Mouse (Mus musculus) thymus, adult 2 months (tissue): ENCODE data around the gene Olfr1062. TPM values are rescaled to one million over a fixed set of nuclear protein-coding genes. Genes with fewer than 3 reads are reported as not detected.
"Not testable (repeated sequence)": the region's sequence is repeated elsewhere in the genome, so short reads cannot be mapped to it uniquely, and the experiment has no call there.

Source experiments
- DNase-seq: peaks from one replicate; pipeline ENCODE4 v3.0.0; 2021
- H3K27ac ChIP-seq: fragments of 200-500 bp; 2 replicates; pipeline ENCODE4 v1.5.1; 2012; ENCODE audit warnings: low read length, control low read depth; ENCODE audit not compliant: control insufficient read depth, insufficient read depth
- H3K27me3 ChIP-seq: fragments of 200-500 bp; 2 replicates; pipeline ENCODE4 v1.6.1; 2012; ENCODE audit warnings: mild to moderate bottlenecking, low read length, moderate library complexity, mixed read lengths; ENCODE audit not compliant: control insufficient read depth, insufficient read depth
- H3K36me3 ChIP-seq: fragments of 200-500 bp; 2 replicates; pipeline ENCODE4 v1.6.1; 2012; ENCODE audit warnings: mild to moderate bottlenecking, low read length, moderate library complexity; ENCODE audit not compliant: control insufficient read depth, insufficient read depth
- H3K4me1 ChIP-seq: fragments of 200-500 bp; replicated peaks from 2 replicates; pipeline ENCODE4 v1.6.1; 2012; ENCODE audit warnings: low read length; ENCODE audit not compliant: control insufficient read depth, insufficient read depth
- H3K4me3 ChIP-seq: fragments of 200-500 bp; 2 replicates; pipeline ENCODE4 v1.5.1; 2012; ENCODE audit warnings: mild to moderate bottlenecking, low read length, control low read depth, moderate library complexity; ENCODE audit not compliant: control insufficient read depth, insufficient read depth
- CTCF ChIP-seq: fragments of 200-500 bp; IDR thresholded peaks from 2 replicates; pipeline ENCODE4 v1.5.1; 2012; ENCODE audit warnings: mild to moderate bottlenecking, control low read depth, low read length, moderate library complexity, borderline replicate concordance; ENCODE audit not compliant: control insufficient read depth, poor library complexity, insufficient read depth; ENCODE audit errors: extremely low read depth
- POLR2A ChIP-seq: fragments of 200-500 bp; IDR thresholded peaks from 2 replicates; pipeline ENCODE4 v1.6.1; 2012; ENCODE audit warnings: mild to moderate bottlenecking, low read length, control low read depth, moderate library complexity; ENCODE audit not compliant: control insufficient read depth, poor library complexity, insufficient read depth; ENCODE audit errors: extremely low read depth
- WGBS: fragments of 180-500 bp; shearing (Covaris S2); methylation state at CpG from one replicate; pipeline ENCODE4 v1.1.7; 2018; 5-methylcytosine and 5-hydroxymethylcytosine counted together
- polyA plus RNA-seq: library from polyadenylated mRNA; depleted of rRNA; stranded (reverse); fragments of >200 nt; gene quantifications from 2 replicates; pipeline ENCODE4 v1.2.3, GENCODE M21; 2012; rRNA removed

Olfr1062 gene
- polyA plus RNA-seq, 1 experiment: 0.15 TPM

- Histone ChIP-seq H3K4me1 (no peaks in the 10 kb centered on the region), H3K27ac (no peak within 1 kb of the TSS), H3K4me3 (no peak within 1 kb of the TSS), H3K36me3 (no peaks in the 10 kb centered on the region), H3K27me3 (no peaks in the 10 kb centered on the region)
- TF ChIP-seq CTCF (no peak), POLR2A (no peak)
- WGBS: 94% methylated on average over 1 of the region's 1 CpGs
- no peak for DNase-seq
Measured at GRCm38 (mm10) chr2:86413950-86414349, 12.6 kb downstream of the Olfr1062 start, which contains the start of gene Olfr1061. Gene Olfr1061, minus strand, starts transcription at chr2:86414050.

- WGBS: 92% methylated on average over 2 of the region's 2 CpGs
- Histone ChIP-seq H3K4me1 (no peaks in the 10 kb centered on the region), H3K4me3 (no peak overlapping the region), H3K36me3 (no peaks in the 10 kb centered on the region), H3K27me3 (no peaks in the 10 kb centered on the region), H3K27ac (no peak overlapping the region)
- no peak for DNase-seq
- TF ChIP-seq POLR2A (no peak), CTCF (no peak)
Measured at GRCm38 (mm10) chr2:86395114-86395513, 31.4 kb downstream of the Olfr1062 start.

GRCm38 (mm10) chr2:86388461-86388860, 38.1 kb downstream of the Olfr1062 start, which contains the start of gene Olfr1058:
Gene Olfr1058, minus strand, starts transcription at chr2:86388561.
- H3K4me1 ChIP-seq, H3K27ac ChIP-seq, DNase-seq, H3K4me3 ChIP-seq, H3K36me3 ChIP-seq, H3K27me3 ChIP-seq: not testable (repeated sequence)

- TF ChIP-seq POLR2A (no peak), CTCF (no peak)
- no peaks in the 10 kb centered on the region for H3K36me3 ChIP-seq
- H3K4me3 ChIP-seq: no peak within 1 kb of the TSS
- no peaks in the 10 kb centered on the region for H3K27me3 ChIP-seq
- no peak for DNase-seq
- H3K4me1 ChIP-seq: no peaks in the 10 kb centered on the region
- H3K27ac ChIP-seq: no peak within 1 kb of the TSS
Measured at GRCm38 (mm10) chr2:86378293-86378692, 48.3 kb downstream of the Olfr1062 start, which contains the start of gene Olfr1057. Gene Olfr1057, minus strand, starts transcription at chr2:86378393.

Other genes with a start within 250 kb of the Olfr1062 start
- not detected in 2 replicates for gene Olfr1044, start 248.9 kb downstream of the Olfr1062 start, polyA plus RNA-seq
- gene Olfr52, start 241.1 kb downstream of the Olfr1062 start, polyA plus RNA-seq: not detected in 2 replicates
- gene Olfr1045, start 223.7 kb downstream of the Olfr1062 start, polyA plus RNA-seq: not detected in 2 replicates
- gene Olfr1046, start 207.4 kb downstream of the Olfr1062 start, polyA plus RNA-seq: not detected in 2 replicates
- gene Olfr1047, start 195.3 kb downstream of the Olfr1062 start, polyA plus RNA-seq: not detected in 2 replicates
- gene Olfr1048, start 186.5 kb downstream of the Olfr1062 start, polyA plus RNA-seq: not detected in 2 replicates
- not detected in 2 replicates for gene Olfr1049, start 168.4 kb downstream of the Olfr1062 start, polyA plus RNA-seq
- gene Olfr1051, start 147.7 kb downstream of the Olfr1062 start, polyA plus RNA-seq: not detected in 2 replicates
- not detected in 2 replicates for gene Olfr1052, start 134.3 kb downstream of the Olfr1062 start, polyA plus RNA-seq
- not detected in 2 replicates for gene Olfr1053, start 111.5 kb downstream of the Olfr1062 start, polyA plus RNA-seq
- not detected in 2 replicates for gene Olfr1054, start 91.3 kb downstream of the Olfr1062 start, polyA plus RNA-seq
- gene Olfr1055, start 76.5 kb downstream of the Olfr1062 start, polyA plus RNA-seq: not detected in 2 replicates
- not detected in 2 replicates for gene Olfr1056, start 64.3 kb downstream of the Olfr1062 start, polyA plus RNA-seq
- not detected in 2 replicates for gene Olfr1057, start 48.4 kb downstream of the Olfr1062 start, polyA plus RNA-seq
- gene Olfr1058, start 38.2 kb downstream of the Olfr1062 start, polyA plus RNA-seq: not detected in 2 replicates
- not detected in 2 replicates for gene Olfr1061, start 12.7 kb downstream of the Olfr1062 start, polyA plus RNA-seq
- gene Olfr1065, start 23.8 kb upstream of the Olfr1062 start, polyA plus RNA-seq: 0.09 TPM in 1 of 2 replicates, not detected in the other
- gene Olfr1066, start 29.5 kb upstream of the Olfr1062 start, polyA plus RNA-seq: not detected in 2 replicates
- gene Olfr228, start 60.6 kb upstream of the Olfr1062 start, polyA plus RNA-seq: not detected in 2 replicates
- not detected in 2 replicates for gene Olfr1076, start 81.7 kb upstream of the Olfr1062 start, polyA plus RNA-seq
- not detected in 2 replicates for gene Olfr1079, start 115.7 kb upstream of the Olfr1062 start, polyA plus RNA-seq
- not detected in 2 replicates for gene Olfr1080, start 131.5 kb upstream of the Olfr1062 start, polyA plus RNA-seq
- gene Olfr1082, start 172.2 kb upstream of the Olfr1062 start, polyA plus RNA-seq: not detected in 2 replicates
- not detected in 2 replicates for gene Olfr1084, start 213.0 kb upstream of the Olfr1062 start, polyA plus RNA-seq
- not detected in 2 replicates for gene Olfr1085, start 235.3 kb upstream of the Olfr1062 start, polyA plus RNA-seq